Mouse (Mus musculus) brain, adult 2 months (tissue): ENCODE measurements around the gene Tmem63b.

Source experiments
- DNase-seq: peaks from one replicate; pipeline ENCODE4 v3.0.0; 2011; ENCODE audit warnings: low read depth, low spot score

The Tmem63b gene

GRCm38 (mm10) chr17:45706796-45707195, 20.1 kb upstream of the Tmem63b start:
- DNase-seq: no peak

GRCm38 (mm10) chr17:45703187-45703586, 16.5 kb upstream of the Tmem63b start:
- no peak for DNase-seq

- no peak for DNase-seq
Measured at GRCm38 (mm10) chr17:45702254-45702653, 15.5 kb upstream of the Tmem63b start.

- DNase-seq: no peak
Measured at GRCm38 (mm10) chr17:45701236-45701591, 14.5 kb upstream of the Tmem63b start.

- no peak for DNase-seq
Measured at GRCm38 (mm10) chr17:45700496-45701235, 14.0 kb upstream of the Tmem63b start.

GRCm38 (mm10) chr17:45699039-45699740, 12.5 kb upstream of the Tmem63b start:
- no peak for DNase-seq

GRCm38 (mm10) chr17:45698368-45698767, 11.7 kb upstream of the Tmem63b start:
- DNase-seq: peak; percentile 44

- DNase-seq: no peak
Measured at GRCm38 (mm10) chr17:45696981-45697380, 10.3 kb upstream of the Tmem63b start.

- peak; percentile 54 for DNase-seq
Measured at GRCm38 (mm10) chr17:45695227-45696120, 8.8 kb upstream of the Tmem63b start.

GRCm38 (mm10) chr17:45693812-45694565, 7.3 kb upstream of the Tmem63b start:
- no peak for DNase-seq

- no peak for DNase-seq
Measured at GRCm38 (mm10) chr17:45692159-45692558, 5.5 kb upstream of the Tmem63b start.

- no peak for DNase-seq
Measured at GRCm38 (mm10) chr17:45690044-45690443, 3.3 kb upstream of the Tmem63b start.

- DNase-seq: no peak
Measured at GRCm38 (mm10) chr17:45689120-45689519, 2.4 kb upstream of the Tmem63b start.

- DNase-seq: peak; percentile 96
Measured at GRCm38 (mm10) chr17:45686093-45686619, 549 bp downstream of the Tmem63b start, which contains the start of gene Mrpl14. Gene Mrpl14, plus strand, starts transcription at chr17:45686322.

GRCm38 (mm10) chr17:45685171-45686092, 1.3 kb downstream of the Tmem63b start:
- DNase-seq: peak; percentile 52

GRCm38 (mm10) chr17:45684667-45685131, 2.0 kb downstream of the Tmem63b start:
- DNase-seq: no peak

GRCm38 (mm10) chr17:45682843-45683242, 3.9 kb downstream of the Tmem63b start:
- DNase-seq: no peak

GRCm38 (mm10) chr17:45681588-45681987, 5.1 kb downstream of the Tmem63b start:
- no peak for DNase-seq

GRCm38 (mm10) chr17:45680391-45680980, 6.2 kb downstream of the Tmem63b start:
- peak; percentile 93 for DNase-seq
